Mouse (Mus musculus): Measurements from ENCODE around the gene Nol4l.
"Not testable (repeated sequence)": the region's sequence is repeated elsewhere in the genome, so short reads cannot be mapped to it uniquely, and the experiment has no call there.

Gene Nol4l

DNA sequence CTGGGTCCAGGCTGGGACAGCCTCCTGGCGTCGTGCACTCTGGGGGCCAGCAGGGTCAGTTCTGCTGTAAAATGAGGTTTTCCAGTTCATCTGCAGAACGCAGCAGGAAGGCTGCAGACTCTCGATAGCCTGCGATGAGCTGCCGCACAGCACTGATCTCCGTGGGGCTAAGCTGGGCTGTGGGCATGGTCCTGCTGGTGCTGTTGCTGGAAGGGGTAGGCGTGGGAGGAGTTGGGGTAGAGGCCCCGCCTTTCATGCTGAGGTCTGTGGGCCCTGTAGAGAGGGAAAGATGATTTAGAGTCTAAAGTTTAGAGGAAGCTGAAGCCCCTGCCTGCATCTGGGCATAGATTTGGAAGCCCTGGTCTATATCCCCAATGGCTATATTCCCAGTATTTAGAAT lies 118.2 kb downstream of the Nol4l start:
- no peak for DNase-seq (ENCODE audit: low spot score)

DNA sequence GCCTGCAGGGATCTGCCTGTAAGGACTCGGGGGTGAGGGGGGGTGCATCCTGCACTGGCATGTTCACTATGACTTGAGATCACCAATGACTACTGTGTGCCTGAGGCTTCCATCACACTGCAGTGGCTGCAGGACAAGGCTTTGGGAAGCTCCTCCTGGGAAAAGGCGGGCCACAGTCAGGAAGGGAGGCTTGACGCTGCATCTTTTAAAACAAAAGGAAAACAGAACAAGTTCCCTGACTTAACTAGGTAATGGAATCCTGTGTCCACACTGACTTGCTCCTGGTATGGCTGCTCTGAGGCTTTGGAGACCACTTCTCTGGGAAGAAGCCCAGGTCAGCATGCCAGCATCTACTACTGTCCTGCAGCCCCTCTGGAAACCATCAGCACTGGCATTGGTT lies 120.8 kb downstream of the Nol4l start:
- DNase-seq (ENCODE audit: low spot score), result no peak

DNA sequence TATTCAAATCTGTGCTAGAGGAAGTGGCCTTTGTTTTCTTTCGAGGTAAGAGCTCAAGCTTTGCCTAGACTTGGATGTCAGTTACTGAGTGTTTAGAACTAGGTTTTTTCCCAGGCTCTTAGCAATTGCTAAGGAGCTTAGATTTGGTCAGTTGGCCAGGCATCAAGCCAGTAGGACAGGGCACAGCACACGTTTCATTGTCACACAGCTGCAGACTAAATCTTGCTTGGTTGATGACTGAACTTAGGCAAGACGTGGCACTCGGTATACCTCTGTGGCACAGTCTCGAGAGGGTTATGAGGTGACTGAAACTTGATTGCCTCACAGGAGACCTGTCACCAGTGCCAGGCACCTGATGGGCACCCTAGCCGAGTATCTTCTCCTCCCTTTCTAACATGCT lies 122.9 kb downstream of the Nol4l start:
- DNase-seq (ENCODE audit: low spot score), result no peak

DNA sequence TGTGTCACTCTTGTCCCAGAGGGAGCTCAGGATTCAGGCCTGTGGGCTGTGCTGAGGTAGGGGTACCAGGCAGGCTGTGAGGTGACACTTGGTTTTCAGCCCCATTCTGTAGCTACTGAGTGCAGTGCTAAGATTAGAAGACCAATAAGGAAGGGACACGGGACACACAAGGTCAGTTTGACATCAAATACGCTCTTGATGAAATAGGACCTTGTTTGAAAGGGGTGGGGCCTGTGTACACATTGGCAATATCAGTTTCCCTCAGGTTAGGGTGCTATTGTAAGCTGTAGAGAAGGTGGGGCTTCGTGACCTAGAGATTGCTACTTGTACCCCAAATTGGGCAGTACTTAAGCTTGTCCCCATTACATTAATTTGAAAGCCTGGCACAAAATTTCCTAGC lies 124.9 kb downstream of the Nol4l start:
- no peak for DNase-seq (ENCODE audit: low spot score)

DNA sequence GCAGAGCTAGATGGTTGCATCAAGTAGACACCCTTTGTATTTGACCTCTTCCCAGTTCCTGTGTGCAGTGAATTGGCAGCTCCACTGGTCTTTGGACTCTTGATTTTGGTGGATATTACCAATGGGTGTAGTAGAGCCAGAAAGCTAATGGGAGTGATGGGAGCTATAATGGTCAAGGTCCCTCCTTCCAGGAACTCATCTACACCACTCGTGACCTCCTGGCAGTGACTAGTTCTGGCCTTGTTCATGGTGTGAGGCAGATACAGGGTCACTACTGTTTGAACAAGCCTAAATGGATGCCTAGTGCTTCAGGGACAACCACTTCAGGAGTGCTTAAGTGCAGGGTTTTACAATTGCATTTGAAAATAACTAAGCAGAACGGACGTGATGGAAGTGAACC lies 125.7 kb downstream of the Nol4l start:
- no peak for DNase-seq (ENCODE audit: low spot score)

DNA sequence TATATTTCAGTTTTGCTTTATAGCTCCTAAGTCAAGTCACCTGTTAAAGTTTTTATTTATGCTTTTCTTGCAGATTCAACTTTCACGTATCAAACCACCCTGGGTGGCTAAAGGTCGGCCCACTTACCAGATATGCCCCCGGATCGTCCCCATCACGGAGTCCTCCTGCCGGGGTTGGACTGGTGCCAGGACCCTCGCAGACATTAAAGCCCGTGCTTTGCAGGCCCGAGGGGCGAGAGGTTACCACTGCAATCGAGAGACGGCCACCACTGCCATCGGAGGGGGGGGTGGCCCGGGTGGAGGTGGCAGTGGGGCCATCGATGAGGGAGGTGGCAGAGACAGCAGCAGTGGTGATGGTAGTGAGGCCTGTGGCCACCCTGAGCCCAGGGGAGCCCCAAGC lies 130.6 kb downstream of the Nol4l start:
- no peak for DNase-seq (ENCODE audit: low spot score)

DNA sequence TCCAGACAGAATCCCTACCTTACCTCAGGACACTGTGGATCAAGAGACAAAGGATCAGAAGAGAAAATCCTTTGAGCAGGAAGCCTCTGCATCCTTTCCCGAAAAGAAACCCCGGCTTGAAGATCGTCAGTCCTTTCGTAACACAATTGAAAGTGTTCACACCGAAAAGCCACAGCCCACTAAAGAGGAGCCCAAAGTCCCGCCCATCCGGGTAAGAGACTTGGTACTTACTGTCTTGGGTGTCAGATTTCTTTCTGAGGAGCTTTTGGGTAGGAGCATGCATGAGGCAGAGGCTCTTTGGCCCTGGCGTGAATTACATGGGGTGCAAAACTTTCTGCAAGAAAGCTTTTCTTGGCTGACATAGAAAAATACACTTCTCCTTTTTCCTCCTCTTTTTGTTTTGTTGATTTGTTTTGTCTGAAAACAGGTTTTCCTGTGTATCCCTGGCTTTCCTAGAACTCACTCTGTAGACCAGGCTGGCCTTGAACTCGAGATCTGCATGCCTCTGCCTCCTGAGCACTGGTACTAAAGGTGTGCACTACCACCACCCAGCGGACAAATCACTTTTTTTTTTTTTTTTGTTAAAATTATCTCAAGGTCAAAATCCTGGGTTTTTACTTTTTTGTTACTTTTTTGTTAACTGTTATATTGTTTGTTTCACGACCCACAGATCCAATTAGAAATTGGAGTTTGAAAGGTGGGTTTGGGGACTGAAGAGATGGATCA lies 131.8 kb downstream of the Nol4l start:
- no peak for DNase-seq (ENCODE audit: low spot score)

DNA sequence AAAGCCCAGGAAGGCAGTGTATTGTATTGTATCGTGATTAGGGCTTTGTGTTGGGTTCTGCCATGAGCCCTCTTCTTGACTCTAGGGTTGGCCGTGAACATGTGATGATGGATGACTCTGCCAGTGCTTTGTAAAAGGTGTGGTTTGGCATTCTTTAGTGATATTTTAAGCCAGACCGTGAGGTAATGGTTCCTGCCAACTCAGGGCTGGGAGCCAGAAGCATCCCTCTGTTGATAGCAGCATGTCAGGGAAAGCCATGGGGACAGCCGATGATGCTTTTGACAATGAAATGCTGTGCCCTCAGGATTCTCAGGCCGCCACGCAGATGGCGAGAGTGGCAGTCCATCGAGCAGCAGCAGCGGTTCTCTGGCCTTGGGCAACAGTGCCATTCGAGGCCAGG lies 136.7 kb downstream of the Nol4l start:
- no peak for DNase-seq (ENCODE audit: low spot score)

DNA sequence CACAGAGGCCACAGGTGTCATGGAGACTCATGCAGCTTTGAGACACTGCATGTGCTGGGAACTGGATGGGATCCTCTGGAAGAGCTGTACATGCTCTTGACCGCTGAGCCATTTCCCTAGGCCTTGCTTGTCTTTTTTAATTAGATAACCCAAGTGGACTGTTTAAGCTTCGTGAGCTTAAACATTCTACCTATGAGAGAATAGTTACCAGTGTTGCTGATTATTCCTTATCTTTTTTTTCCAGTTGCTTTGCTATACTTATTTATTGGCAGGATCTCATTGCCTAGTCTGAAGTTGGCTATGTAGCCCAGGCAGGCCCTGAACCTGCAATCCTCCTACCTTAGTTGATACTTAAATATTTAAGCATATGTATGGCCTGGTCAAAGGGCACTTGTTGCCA lies 139.9 kb downstream of the Nol4l start:
- DNase-seq (ENCODE audit: low spot score), result no peak

DNA sequence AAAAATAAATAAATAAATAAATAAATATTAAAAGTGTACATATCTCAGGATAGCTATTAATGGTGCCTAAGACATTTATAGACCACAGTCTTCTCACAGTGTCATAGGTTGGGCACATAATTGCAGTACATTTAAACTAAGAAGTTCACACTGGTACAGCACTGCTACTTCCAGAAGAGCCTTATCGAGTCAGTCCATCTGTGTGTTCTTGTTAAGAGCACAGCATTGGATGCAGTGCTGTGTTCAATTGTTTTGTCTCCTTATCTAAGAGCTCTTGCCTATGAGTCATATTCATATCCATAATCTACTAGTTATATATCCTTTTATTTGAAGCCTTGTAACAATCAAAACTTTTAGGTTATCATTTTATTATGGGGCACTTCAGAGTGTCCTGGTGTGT lies 149.3 kb downstream of the Nol4l start:
- no peak for DNase-seq (ENCODE audit: low spot score)

DNA sequence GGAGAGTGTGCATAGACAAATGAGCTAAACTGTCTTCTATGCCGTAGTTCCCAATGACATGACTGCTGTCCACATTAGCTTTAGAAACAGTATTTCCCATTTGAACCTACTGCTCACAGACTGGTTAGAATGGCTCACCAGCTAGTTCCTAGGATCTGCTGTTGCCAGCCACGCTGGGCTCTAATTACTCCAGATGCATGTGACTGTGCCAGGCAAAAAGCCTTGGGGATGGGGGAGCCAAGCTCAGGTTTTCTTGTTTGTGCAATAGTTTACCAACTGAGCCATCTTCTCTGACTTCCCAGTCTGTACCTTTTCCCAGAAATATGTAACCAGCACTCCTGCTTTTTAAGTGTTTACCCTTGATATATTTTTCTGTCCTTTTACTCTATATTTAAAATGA lies 154.4 kb downstream of the Nol4l start:
- DNase-seq (ENCODE audit: low spot score), result no peak

DNA sequence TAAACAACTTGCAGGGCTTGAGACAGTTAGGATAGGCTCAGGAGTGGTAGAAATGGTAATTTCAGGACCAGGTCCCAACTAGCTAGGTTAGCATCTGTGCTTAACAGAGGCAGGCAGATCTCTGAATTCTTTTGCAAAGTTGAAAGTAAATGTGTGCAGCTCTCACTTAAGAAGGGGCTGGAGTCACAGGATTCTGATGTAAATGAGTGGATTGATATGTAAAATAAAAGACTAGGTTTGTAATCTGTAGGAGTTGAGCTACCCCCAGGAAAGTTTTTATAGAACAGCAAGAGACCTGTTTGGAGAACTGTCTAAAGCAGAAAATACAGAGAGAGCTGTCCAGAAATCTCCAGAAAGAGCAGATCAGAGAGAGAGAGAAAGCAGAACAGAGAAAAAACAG lies 158.9 kb downstream of the Nol4l start:
- DNase-seq (ENCODE audit: low spot score), result no peak

DNA sequence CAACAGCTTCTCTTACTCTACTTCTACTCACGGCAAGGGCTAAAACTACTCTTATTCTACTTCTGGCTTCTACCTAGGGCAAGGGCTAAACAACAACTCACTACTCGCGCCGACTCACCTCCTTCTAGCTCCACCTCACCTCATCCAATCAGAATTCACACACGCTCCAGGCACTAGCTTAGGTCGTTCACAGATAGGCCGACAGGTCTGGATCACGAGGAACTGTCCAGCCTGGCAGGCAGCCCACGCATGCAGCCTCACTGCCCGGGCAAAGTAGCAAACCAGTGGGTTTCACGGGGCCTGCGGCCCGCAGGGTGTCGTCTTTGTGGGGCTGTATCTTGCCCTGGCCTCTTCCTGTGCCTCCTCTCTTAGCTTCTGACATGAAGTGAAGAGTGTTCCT lies 165.2 kb downstream of the Nol4l start:
- not testable (repeated sequence) for DNase-seq (ENCODE audit: low spot score)

DNA sequence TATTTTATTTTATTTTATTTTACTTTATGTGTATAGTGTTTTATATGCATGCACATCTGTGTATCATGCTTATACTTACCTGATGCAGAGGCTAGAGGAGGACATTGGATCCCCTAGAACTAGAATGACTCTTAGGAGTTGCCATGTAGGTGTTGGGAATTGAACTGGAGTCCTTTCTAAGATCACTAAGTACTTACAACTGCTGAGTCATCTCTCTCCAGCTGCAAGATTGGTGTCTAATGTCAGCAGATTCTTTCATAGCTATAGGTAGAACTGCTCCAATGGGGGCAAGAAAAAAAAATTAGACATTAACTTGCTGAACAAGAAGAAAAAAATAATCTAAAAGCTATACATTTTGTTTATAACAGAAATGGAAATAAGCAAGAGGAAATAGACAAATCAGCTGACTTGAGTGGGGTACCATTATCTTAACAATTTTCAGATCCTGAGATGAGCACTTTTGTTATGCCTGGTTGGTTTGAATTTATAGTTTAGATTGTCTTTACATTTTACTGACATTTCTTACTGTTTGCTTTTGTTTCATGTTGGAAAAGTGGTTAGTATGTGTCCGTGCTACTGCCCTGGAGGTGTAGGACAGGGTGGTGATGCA lies 168.6 kb downstream of the Nol4l start:
- DNase-seq (ENCODE audit: low spot score), result no peak

Data from ovary, postnatal 14 days (tissue).